Mouse (Mus musculus): ENCODE results near the gene Dntt. TPM values are rescaled to one million over a fixed set of nuclear protein-coding genes. Genes with fewer than 3 reads are reported as not detected.

Gene Dntt
- polyA plus RNA-seq, 1 experiment from 2014 or later: 0.26 TPM

GRCm38 (mm10) chr19:41039110-41039509, 10.0 kb downstream of the Dntt start:
- H3K27me3 ChIP-seq: no peaks in the 10 kb centered on the region
- H3K9me3 ChIP-seq: no peaks in the 10 kb centered on the region
- WGBS: 91% methylated on average over 7 of the region's 7 CpGs
- H3K36me3 ChIP-seq: no peaks in the 10 kb centered on the region
- no peak overlapping the region for H3K9ac ChIP-seq (replicated peaks)
- no peaks in the 10 kb centered on the region for H3K4me1 ChIP-seq (replicated peaks)
- no peak overlapping the region for H3K4me2 ChIP-seq (replicated peaks)
- H3K4me3 ChIP-seq (replicated peaks): no peak overlapping the region
- no peak overlapping the region for H3K27ac ChIP-seq
- no peak for ATAC-seq

DNA sequence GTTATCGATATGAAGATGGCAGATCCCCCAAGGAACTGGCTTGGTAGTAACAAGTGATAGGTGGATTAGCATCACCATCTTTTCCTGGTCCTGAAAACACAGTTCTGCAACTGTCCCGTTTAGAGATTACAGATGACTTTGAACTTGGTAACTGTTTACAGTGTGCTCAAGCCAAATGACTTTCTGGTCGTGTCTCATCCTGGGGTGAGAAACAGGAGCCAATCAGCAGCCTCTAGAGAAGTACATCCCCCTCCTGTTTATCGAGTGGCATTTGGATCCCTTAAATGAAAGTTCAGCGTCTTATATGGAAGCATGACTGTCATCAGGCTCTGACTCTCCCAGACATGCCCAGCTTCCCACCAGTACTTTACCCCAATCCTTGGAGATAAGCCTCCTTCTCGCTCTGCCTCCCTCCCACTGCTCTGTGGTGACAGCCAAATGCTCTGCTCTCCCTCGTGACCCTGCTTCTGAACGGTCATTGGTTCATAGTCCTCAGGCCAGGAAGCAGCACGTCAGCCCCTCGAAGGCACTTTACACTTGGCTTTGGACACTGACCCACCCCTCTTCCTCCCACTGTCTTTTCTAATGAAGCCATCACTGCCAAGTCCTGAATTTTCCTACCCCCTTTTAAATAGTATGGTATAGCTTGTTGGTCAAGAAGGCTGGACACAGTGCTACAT, 16.2 kb downstream of the Dntt start:
- ATAC-seq: no peak
- H3K9me3 ChIP-seq: no peaks in the 10 kb centered on the region
- 61% methylated on average over 10 of the region's 10 CpGs for WGBS
- H3K36me3 ChIP-seq: no peaks in the 10 kb centered on the region
- H3K4me3 ChIP-seq (replicated peaks): no peak overlapping the region
- no peak overlapping the region for H3K4me2 ChIP-seq (replicated peaks)
- no peak overlapping the region for H3K9ac ChIP-seq (replicated peaks)
- no peak overlapping the region for H3K27ac ChIP-seq
- no peaks in the 10 kb centered on the region for H3K27me3 ChIP-seq
- H3K4me1 ChIP-seq (replicated peaks): no peaks in the 10 kb centered on the region

DNA sequence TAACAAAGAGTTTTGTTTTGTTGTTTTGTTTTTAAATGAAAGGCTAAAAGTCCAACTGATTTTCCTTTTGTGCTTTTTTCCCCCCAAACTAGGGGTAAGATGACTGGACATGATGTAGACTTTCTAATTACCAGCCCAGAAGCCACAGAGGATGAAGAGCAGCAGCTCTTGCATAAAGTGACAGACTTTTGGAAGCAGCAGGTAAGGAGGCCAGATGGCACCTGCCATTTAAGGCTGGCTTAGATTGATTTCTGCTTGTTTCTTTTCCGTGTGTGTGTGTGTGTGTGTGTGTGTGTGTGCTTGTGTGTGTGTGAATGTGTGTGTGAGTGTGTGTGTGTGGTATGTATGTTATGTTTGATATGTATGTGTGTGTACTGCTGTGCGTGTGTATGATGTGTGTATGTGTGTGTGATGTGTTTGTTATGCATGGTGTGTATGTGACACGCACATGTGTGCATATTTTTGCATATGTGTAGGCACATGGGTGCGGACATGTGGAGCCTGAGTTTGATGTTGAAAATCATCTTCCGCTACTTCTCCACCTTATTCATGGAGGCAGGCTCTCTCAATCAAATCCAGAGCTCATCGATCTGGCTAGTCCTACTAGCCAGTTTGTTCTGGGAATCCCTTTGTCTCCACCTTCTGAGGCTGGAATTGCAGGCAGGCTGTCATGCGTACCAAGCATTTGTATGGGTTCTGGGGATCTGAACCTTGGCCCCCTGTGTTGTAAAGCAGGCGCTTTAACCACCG, 18.5 kb downstream of the Dntt start:
- Histone ChIP-seq H3K27me3 (no peaks in the 10 kb centered on the region), H3K4me3 (replicated peaks) (no peak overlapping the region), H3K27ac (no peak overlapping the region), H3K4me1 (replicated peaks) (no peaks in the 10 kb centered on the region), H3K36me3 (no peaks in the 10 kb centered on the region), H3K9me3 (no peaks in the 10 kb centered on the region), H3K4me2 (replicated peaks) (no peak overlapping the region), H3K9ac (replicated peaks) (no peak overlapping the region)
- 72% methylated on average over 9 of the region's 9 CpGs for WGBS
- ATAC-seq: no peak

DNA sequence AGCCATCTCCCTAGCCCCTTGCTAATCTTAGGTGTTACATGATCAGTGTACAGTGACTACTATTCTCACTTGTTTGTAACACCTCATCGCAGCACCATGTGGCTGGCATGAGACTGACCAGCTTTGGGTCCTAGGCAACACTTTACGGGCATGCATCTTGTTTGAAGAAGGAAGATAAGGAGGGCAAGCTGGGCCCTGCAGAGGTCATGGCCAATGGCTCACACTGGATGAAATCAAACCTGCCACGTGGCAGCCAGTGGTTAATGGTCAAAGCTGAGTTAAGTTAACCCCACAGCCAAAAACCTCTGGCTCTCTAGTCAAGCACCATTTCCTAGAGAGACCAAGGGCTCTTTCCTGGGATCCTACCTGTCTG, 19.1 kb downstream of the Dntt start:
- ATAC-seq: no peak
- Histone ChIP-seq H3K36me3 (no peaks in the 10 kb centered on the region), H3K9me3 (no peaks in the 10 kb centered on the region), H3K9ac (replicated peaks) (no peak overlapping the region), H3K4me3 (replicated peaks) (no peak overlapping the region), H3K4me1 (replicated peaks) (no peaks in the 10 kb centered on the region), H3K27ac (no peak overlapping the region), H3K4me2 (replicated peaks) (no peak overlapping the region), H3K27me3 (no peaks in the 10 kb centered on the region)
- 90% methylated on average over 3 of the region's 3 CpGs for WGBS

DNA sequence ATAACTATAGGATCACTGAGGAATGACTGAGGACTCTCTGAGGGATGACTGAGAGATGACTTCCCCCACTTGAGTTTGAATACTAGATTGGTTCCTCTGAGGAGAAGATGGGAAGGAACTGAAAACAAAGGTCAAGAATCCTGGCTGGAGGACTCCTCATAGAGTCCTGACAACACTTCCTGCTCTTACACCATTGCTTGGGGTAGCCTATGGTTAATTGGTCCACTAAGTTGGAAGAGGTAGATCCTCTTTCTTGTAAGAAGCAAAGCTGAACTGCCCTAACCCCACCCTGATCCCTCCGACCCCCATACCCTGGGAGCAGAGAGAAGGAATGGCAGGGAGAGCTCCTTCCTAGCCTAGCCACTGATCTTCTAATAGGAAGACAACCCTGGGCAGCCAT, 22.6 kb downstream of the Dntt start:
- H3K4me3 ChIP-seq (replicated peaks): no peak overlapping the region
- H3K4me2 ChIP-seq (replicated peaks): no peak overlapping the region
- no peaks in the 10 kb centered on the region for H3K4me1 ChIP-seq (replicated peaks)
- no peaks in the 10 kb centered on the region for H3K9me3 ChIP-seq
- no peak overlapping the region for H3K27ac ChIP-seq
- no peak overlapping the region for H3K9ac ChIP-seq (replicated peaks)
- no peaks in the 10 kb centered on the region for H3K27me3 ChIP-seq
- ATAC-seq: no peak
- no peaks in the 10 kb centered on the region for H3K36me3 ChIP-seq
- WGBS: 89% methylated on average over 1 of the region's 1 CpGs

DNA sequence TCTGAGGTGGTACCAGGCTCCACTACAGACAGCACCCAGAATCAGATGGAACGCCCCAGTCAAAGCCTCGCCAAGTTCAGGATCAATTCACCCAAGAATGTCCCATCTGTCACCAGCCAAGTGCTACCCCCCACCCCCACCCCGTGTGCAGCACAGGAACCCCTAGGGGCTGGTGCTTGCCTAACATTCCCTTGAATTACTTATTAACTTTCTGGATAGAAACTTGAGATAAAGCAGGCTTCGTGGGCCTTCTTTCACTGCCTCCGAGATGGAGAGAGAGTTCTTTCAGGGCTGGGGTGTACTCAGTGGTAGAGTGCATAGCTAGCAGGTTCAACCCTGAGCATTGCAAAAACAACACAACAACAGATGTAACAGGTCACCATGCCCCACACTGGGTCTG, 23.2 kb downstream of the Dntt start:
- no peak for ATAC-seq
- WGBS: 84% methylated on average over 5 of the region's 5 CpGs
- no peaks in the 10 kb centered on the region for H3K36me3 ChIP-seq
- H3K27me3 ChIP-seq: no peaks in the 10 kb centered on the region
- H3K9ac ChIP-seq (replicated peaks): no peak overlapping the region
- no peak overlapping the region for H3K4me3 ChIP-seq (replicated peaks)
- H3K4me1 ChIP-seq (replicated peaks): no peaks in the 10 kb centered on the region
- H3K4me2 ChIP-seq (replicated peaks): no peak overlapping the region
- H3K27ac ChIP-seq: no peak overlapping the region
- H3K9me3 ChIP-seq: no peaks in the 10 kb centered on the region

GRCm38 (mm10) chr19:41053530-41053929, 24.5 kb downstream of the Dntt start:
- H3K4me3 ChIP-seq (replicated peaks): no peak overlapping the region
- no peak overlapping the region for H3K9ac ChIP-seq (replicated peaks)
- H3K4me1 ChIP-seq (replicated peaks): no peaks in the 10 kb centered on the region
- WGBS: 41% methylated on average over 10 of the region's 10 CpGs
- no peak for ATAC-seq
- H3K27ac ChIP-seq: no peak overlapping the region
- H3K36me3 ChIP-seq: no peaks in the 10 kb centered on the region
- H3K27me3 ChIP-seq: no peaks in the 10 kb centered on the region
- H3K4me2 ChIP-seq (replicated peaks): no peak overlapping the region
- H3K9me3 ChIP-seq: no peaks in the 10 kb centered on the region

DNA sequence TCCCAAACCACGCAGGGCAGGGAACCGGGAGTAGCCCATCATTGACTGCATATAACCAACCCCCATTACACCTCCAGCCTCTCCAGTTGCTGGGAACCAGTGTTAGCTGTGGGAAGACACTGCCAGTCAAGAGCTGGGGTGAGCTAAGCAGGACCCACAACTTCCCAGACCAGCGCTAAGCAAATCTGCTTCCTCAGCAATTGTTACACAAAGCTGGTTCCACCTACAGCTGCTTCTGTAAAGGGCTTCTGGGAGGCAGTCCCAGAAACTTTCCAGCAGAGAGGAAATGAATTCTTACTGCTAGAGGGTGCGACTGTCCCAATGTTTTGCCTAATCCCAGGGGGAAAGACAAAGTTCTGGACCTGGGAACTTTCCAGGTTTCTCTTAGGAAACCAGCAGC, 25.6 kb downstream of the Dntt start:
- 61% methylated on average over 4 of the region's 4 CpGs for WGBS

GRCm38 (mm10) chr19:41071500-41071899, 42.4 kb downstream of the Dntt start:
- H3K4me3 ChIP-seq (replicated peaks): no peak overlapping the region
- no peaks in the 10 kb centered on the region for H3K9me3 ChIP-seq
- no peak overlapping the region for H3K9ac ChIP-seq (replicated peaks)
- H3K27me3 ChIP-seq: no peaks in the 10 kb centered on the region
- H3K36me3 ChIP-seq: no peaks in the 10 kb centered on the region
- no peak overlapping the region for H3K4me2 ChIP-seq (replicated peaks)
- H3K27ac ChIP-seq: no peak overlapping the region
- H3K4me1 ChIP-seq (replicated peaks): no peaks in the 10 kb centered on the region
- WGBS: 7% methylated on average over 8 of the region's 8 CpGs
- ATAC-seq: peak; percentile 65

More for the DNA sequence above, 25.6 kb downstream of the Dntt start:
- no peaks in the 10 kb centered on the region for H3K9me3 ChIP-seq
- no peak for ATAC-seq
- H3K4me2 ChIP-seq (replicated peaks): no peak overlapping the region
- no peaks in the 10 kb centered on the region for H3K27me3 ChIP-seq
- H3K9ac ChIP-seq (replicated peaks): no peak overlapping the region
- no peak overlapping the region for H3K27ac ChIP-seq
- H3K36me3 ChIP-seq: no peaks in the 10 kb centered on the region
- H3K4me1 ChIP-seq (replicated peaks): no peaks in the 10 kb centered on the region
- H3K4me3 ChIP-seq (replicated peaks): no peak overlapping the region

DNA sequence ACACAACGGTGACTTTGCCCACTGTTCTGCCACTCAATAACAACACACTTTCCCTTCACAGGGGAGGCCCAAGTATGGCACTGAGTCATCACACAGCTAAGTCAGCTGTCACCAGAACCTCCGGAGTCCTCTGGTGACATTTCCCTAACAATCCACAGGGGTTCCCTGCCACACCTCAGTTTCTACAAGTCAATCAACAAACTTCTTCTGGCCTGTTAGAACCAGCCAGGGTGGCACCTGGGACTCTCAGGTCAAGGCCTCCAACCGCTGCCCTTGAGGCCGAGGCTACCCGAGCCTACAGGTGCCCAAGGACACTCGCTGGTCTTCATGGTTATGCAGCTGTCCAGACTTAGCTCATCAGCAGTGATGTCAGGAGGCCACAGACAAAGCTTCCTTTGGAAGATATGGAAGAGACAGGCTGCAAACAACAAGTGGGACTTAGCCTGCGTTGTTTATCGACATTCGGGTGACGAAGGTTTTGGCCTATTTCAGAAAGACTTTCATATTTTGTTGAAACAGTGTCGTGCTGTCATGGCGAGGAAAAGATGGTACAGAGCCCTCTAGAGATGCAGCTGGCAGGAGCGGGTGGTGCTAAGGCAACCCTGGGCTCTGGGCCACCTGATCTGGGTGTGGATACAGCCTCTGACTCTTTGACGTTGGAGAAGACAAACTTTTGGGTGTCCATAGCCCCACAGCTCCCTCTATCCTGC, 44.8 kb downstream of the Dntt start:
- Histone ChIP-seq H3K9me3 (no peaks in the 10 kb centered on the region), H3K36me3 (no peaks in the 10 kb centered on the region), H3K4me3 (replicated peaks) (no peak overlapping the region), H3K4me1 (replicated peaks) (no peaks in the 10 kb centered on the region), H3K4me2 (replicated peaks) (no peak overlapping the region), H3K27me3 (no peaks in the 10 kb centered on the region), H3K27ac (no peak overlapping the region), H3K9ac (replicated peaks) (no peak overlapping the region)
- ATAC-seq: no peak
- 90% methylated on average over 14 of the region's 14 CpGs for whole genome bisulfite sequencing

GRCm38 (mm10) chr19:41076906-41077305, 47.8 kb downstream of the Dntt start, which contains the start of gene Opalin:
Gene Opalin, minus strand, starts transcription at chr19:41077113.
- Histone ChIP-seq H3K27me3 (no peaks in the 10 kb centered on the region), H3K27ac (no peak within 1 kb of the TSS), H3K9ac (replicated peaks) (no peak within 1 kb of the TSS), H3K4me3 (replicated peaks) (no peak within 1 kb of the TSS), H3K4me2 (replicated peaks) (no peak within 1 kb of the TSS), H3K4me1 (replicated peaks) (peaks cover 10% of the 10 kb centered on the region), H3K36me3 (no peaks in the 10 kb centered on the region), H3K9me3 (no peaks in the 10 kb centered on the region)
- WGBS: 83% methylated on average over 3 of the region's 3 CpGs
- ATAC-seq: no peak

DNA sequence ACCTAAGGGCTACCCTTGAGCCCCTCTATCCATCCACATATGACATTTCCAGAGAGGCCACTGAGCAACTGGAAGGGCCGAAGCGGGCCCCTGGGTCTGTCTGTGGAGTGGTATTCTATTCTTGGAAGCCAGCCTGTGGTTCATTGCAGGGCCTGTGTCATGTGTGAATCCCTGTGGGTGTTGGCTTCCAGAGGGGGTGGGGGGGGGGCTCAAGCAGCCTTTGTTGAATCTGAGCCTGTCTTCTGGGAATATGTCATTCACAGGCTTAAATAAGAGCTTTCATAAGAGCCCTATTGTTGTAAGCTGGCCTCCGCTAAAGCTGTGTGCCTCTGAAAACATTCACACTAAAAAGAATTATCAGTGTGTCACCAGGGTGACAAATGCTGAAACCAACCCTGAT, 52.5 kb downstream of the Dntt start:
- ATAC-seq: peak; percentile 67; the same call in 1 of the 2 replicates
- Histone ChIP-seq H3K4me2 (replicated peaks) (no peak overlapping the region), H3K9me3 (no peaks in the 10 kb centered on the region), H3K9ac (replicated peaks) (no peak overlapping the region), H3K27me3 (peaks cover 7% of the 10 kb centered on the region; the same call in 1 of the 2 replicates), H3K4me1 (replicated peaks) (peaks cover 14% of the 10 kb centered on the region), H3K36me3 (no peaks in the 10 kb centered on the region), H3K27ac (peak overlapping the region; percentile 56; the same call in 1 of the 2 replicates), H3K4me3 (replicated peaks) (no peak overlapping the region)
- 10% methylated on average over 3 of the region's 3 CpGs for WGBS
